Mouse (Mus musculus): ENCODE results near the gene Cyp2u1. TPM values are rescaled to one million over a fixed set of nuclear protein-coding genes. Genes with fewer than 3 reads are reported as not detected.

Gene Cyp2u1
- polyA plus RNA-seq, 1 experiment from 2014 or later = 3.9 TPM

DNA sequence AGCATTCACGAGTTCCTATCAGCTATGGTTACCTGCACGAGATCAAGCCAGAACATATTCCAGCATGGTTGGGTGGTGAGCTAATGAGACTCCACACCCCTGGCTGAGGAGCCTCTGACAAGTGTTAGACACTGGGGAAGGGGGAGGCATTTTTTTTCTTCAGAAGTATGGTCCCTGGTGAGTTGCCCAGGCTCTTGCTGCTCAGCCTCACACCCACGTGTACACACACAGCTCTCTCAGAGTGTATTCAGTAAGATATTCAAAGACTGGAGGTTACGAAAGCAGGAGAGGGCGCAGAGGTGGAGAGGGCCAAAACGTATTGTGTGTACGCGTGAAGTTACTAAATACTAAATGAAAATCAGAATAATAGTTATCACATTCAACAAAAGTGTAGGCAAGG, 37.5 kb downstream of the Cyp2u1 start:
- peaks cover 11% of the 10 kb centered on the region for H3K9me3 ChIP-seq (ENCODE audit: low read length)
- H3K4me2 ChIP-seq (replicated peaks; ENCODE audit: low read depth, low read length) = no peak overlapping the region
- no peak overlapping the region for H3K27ac ChIP-seq (ENCODE audit: low read length)
- H3K9ac ChIP-seq (replicated peaks; ENCODE audit: low read length) = no peak overlapping the region
- H3K36me3 ChIP-seq (ENCODE audit: insufficient read depth, low read length) = peaks cover 22% of the 10 kb centered on the region
- H3K27me3 ChIP-seq (ENCODE audit: insufficient read depth, low read length) = no peaks in the 10 kb centered on the region
- ATAC-seq (ENCODE audit: low FRiP score, low TSS enrichment) = no peak
- H3K4me1 ChIP-seq (ENCODE audit: insufficient read depth, low read length) = peaks cover 32% of the 10 kb centered on the region
- WGBS = 83% methylated on average over 8 of the region's 8 CpGs
- no peak overlapping the region for H3K4me3 ChIP-seq (ENCODE audit: low read length)

DNA sequence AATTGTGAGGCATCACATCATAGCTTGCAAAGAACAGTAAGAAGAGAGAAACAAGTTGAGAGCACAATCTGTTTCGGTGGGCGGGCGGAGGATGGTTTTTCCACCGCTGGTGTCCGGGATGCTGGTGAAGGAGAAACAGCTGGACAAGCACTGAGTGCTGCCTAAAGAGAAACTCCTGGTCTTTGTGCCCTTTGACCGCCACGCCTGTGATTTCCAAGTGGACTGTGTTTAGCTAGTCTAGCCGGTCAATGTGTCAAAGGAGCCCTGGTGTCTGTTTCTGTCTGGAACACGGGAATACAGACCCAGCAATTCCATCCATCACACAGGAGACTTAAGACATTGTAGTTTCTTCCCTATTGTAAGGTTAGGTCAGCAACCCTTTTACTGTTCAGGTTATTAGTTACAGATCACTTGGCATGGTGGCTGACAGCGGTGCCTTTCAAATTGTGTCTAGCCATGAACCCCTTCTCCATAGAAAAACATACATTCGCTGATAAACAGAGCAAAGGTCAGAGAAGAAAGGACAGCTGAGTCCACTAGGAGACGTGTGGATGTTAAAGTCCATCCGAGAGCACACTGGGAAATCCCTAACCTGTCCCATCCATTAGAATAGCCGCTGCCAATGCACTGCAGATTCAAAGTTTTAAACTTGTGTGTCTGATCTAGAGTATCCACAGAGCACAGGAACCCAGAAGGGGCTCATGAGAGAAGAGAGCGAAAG, 39.1 kb downstream of the Cyp2u1 start:
- 46% methylated on average over 15 of the region's 15 CpGs for WGBS
- H3K4me3 ChIP-seq (ENCODE audit: low read length) = no peak overlapping the region
- H3K27ac ChIP-seq (ENCODE audit: low read length) = no peak overlapping the region
- H3K4me1 ChIP-seq (ENCODE audit: insufficient read depth, low read length) = peaks cover 17% of the 10 kb centered on the region
- ATAC-seq (ENCODE audit: low FRiP score, low TSS enrichment) = no peak
- no peaks in the 10 kb centered on the region for H3K27me3 ChIP-seq (ENCODE audit: insufficient read depth, low read length)
- no peak overlapping the region for H3K9ac ChIP-seq (replicated peaks; ENCODE audit: low read length)
- no peak overlapping the region for H3K4me2 ChIP-seq (replicated peaks; ENCODE audit: low read depth, low read length)
- H3K9me3 ChIP-seq (ENCODE audit: low read length) = peaks cover 13% of the 10 kb centered on the region
- H3K36me3 ChIP-seq (ENCODE audit: insufficient read depth, low read length) = peaks cover 22% of the 10 kb centered on the region

DNA sequence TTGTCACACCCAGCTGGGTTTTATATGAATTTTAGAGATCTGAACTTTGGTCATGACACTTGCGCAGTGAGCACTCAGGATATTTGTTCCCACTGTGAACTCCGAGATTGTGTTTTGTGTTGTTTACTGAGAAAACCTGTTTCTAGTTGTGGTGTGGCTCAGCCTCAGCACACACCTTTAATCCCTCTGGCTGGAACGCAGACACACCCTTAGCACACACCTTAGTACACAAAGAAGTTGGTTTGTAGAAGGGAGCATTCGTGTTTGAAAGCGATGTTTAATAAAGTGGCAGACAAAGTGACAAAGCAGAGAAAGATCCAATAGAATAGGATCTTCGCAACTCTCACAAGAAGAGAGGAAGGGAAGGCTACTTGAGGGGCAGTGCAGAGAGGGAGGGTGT, 42.6 kb downstream of the Cyp2u1 start:
- H3K36me3 ChIP-seq (ENCODE audit: insufficient read depth, low read length) = peaks cover 16% of the 10 kb centered on the region
- 90% methylated on average over 6 of the region's 6 CpGs for WGBS
- no peak overlapping the region for H3K4me2 ChIP-seq (replicated peaks; ENCODE audit: low read depth, low read length)
- no peak overlapping the region for H3K27ac ChIP-seq (ENCODE audit: low read length)
- no peak for ATAC-seq (ENCODE audit: low FRiP score, low TSS enrichment)
- peaks cover 7% of the 10 kb centered on the region for H3K4me1 ChIP-seq (ENCODE audit: insufficient read depth, low read length)
- H3K27me3 ChIP-seq (ENCODE audit: insufficient read depth, low read length) = no peaks in the 10 kb centered on the region
- no peak overlapping the region for H3K9ac ChIP-seq (replicated peaks; ENCODE audit: low read length)
- no peak overlapping the region for H3K4me3 ChIP-seq (ENCODE audit: low read length)
- H3K9me3 ChIP-seq (ENCODE audit: low read length) = peaks cover 13% of the 10 kb centered on the region

DNA sequence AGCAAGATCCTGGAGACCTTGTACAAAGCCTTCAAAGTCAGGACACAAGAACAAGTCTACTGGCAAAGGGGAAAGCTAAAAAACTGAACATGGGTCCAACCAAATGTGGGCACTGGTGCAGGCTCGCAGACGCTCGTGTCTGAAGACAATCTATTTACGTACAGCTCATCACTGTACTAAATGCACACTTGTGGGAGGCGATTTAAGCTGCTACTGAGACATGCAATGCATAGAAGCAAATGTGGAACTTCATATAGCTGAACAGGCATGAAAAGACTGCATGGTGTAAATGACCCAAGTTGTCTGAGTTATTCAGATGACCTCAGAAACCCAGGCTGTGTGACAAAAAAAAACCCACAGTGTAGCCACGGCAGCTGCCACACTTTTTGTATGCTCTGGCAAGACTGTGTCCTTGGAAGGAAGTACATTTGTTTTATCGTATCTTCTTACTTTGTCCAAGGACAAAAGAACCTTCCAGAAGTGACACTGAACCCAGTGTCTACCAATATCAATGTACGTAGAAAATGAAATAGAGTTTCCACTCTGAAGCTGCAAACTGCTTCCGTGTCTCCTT, 43.5 kb downstream of the Cyp2u1 start:
- WGBS = 91% methylated on average over 9 of the region's 9 CpGs
- Histone ChIP-seq H3K36me3 (ENCODE audit: insufficient read depth, low read length) (peaks cover 17% of the 10 kb centered on the region), H3K4me2 (replicated peaks; ENCODE audit: low read depth, low read length) (no peak overlapping the region), H3K4me3 (ENCODE audit: low read length) (no peak overlapping the region), H3K27ac (ENCODE audit: low read length) (no peak overlapping the region), H3K27me3 (ENCODE audit: insufficient read depth, low read length) (no peaks in the 10 kb centered on the region), H3K9ac (replicated peaks; ENCODE audit: low read length) (no peak overlapping the region), H3K4me1 (ENCODE audit: insufficient read depth, low read length) (peaks cover 7% of the 10 kb centered on the region), H3K9me3 (ENCODE audit: low read length) (peaks cover 13% of the 10 kb centered on the region)
- no peak for ATAC-seq (ENCODE audit: low FRiP score, low TSS enrichment)

DNA sequence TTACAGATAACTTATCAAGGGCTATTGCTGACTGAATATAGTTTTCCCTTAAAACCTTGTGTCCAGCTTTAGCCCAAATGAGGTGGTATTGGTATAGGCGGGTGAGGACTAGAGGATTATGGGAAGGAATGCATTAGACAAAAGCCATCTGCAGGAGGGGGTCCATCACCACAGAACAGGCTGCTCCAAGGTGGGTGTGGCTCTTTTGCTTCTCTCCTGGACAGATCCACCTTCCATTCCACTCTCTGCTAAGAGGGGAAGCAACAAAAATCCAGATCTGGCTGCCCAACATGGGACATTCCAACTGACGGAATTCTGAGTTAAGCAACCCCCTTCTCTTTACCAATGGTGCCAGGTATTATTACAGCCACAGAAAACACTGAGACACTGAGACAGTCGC, 44.1 kb downstream of the Cyp2u1 start:
- no peak overlapping the region for H3K27ac ChIP-seq (ENCODE audit: low read length)
- H3K4me3 ChIP-seq (ENCODE audit: low read length) = no peak overlapping the region
- H3K36me3 ChIP-seq (ENCODE audit: insufficient read depth, low read length) = peaks cover 21% of the 10 kb centered on the region
- ATAC-seq (ENCODE audit: low FRiP score, low TSS enrichment) = no peak
- H3K9ac ChIP-seq (replicated peaks; ENCODE audit: low read length) = no peak overlapping the region
- peaks cover 2% of the 10 kb centered on the region for H3K4me1 ChIP-seq (ENCODE audit: insufficient read depth, low read length)
- no peaks in the 10 kb centered on the region for H3K27me3 ChIP-seq (ENCODE audit: insufficient read depth, low read length)
- no peak overlapping the region for H3K4me2 ChIP-seq (replicated peaks; ENCODE audit: low read depth, low read length)
- peaks cover 13% of the 10 kb centered on the region for H3K9me3 ChIP-seq (ENCODE audit: low read length)
- WGBS = 79% methylated on average over 3 of the region's 3 CpGs

DNA sequence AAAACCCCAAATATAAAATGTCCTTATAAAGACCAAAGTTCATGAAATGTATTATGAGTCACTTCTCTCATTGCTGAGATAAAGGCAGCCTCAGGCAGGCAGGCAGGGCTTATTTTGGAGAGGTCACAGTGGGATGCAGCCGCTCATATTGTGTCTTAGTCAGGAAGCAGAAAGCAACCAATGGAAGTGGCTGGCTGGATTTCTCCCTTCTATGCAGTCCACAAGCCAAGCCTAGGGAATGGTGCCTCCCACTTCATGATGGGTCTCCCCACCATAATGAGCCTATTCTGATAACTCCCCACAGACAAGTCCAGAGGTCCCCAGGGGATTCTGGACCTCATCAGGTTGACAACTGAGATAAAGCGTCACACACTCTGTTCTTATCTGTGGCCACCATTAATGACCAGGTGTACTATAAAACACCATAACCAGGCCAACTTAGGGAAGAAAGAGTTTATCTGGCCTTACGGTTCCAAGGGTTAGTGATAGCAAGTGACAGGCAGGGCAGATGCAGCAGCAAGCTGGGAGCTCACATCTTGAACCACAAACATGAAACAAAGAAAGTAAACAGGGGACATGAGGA, 47.5 kb downstream of the Cyp2u1 start:
- Histone ChIP-seq H3K4me1 (ENCODE audit: insufficient read depth, low read length) (no peaks in the 10 kb centered on the region), H3K4me2 (replicated peaks; ENCODE audit: low read depth, low read length) (no peak overlapping the region)
- no peak for ATAC-seq (ENCODE audit: low FRiP score, low TSS enrichment)

DNA sequence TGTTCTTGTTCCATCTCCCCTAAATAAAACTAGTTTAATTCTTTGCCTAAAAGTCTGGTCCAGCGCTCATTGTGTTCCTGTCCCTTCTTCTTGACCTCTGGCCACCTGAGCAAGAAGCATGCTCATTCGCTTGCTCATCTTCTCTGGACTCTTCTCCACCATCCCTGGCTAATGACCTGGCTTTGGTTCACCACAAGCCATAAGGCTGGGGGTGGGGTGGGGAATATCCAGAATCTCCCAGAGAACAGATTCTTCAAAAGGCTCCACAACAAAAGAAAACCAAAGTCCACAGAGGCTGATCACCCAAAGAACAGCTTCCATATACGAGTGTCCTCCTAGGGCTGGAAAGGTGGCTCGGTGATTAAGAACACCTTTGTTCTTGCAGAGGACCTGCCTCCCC, 48.0 kb downstream of the Cyp2u1 start:
- 97% methylated on average over 4 of the region's 4 CpGs for WGBS
- H3K4me2 ChIP-seq (replicated peaks; ENCODE audit: low read depth, low read length) = no peak overlapping the region
- no peak for ATAC-seq (ENCODE audit: low FRiP score, low TSS enrichment)
- no peaks in the 10 kb centered on the region for H3K4me1 ChIP-seq (ENCODE audit: insufficient read depth, low read length)
- H3K27me3 ChIP-seq (ENCODE audit: insufficient read depth, low read length) = no peaks in the 10 kb centered on the region
- H3K9me3 ChIP-seq (ENCODE audit: low read length) = peaks cover 5% of the 10 kb centered on the region; the same call in 1 of the 2 replicates
- no peak overlapping the region for H3K27ac ChIP-seq (ENCODE audit: low read length)
- no peak overlapping the region for H3K4me3 ChIP-seq (ENCODE audit: low read length)
- no peak overlapping the region for H3K9ac ChIP-seq (replicated peaks; ENCODE audit: low read length)
- peaks cover 14% of the 10 kb centered on the region for H3K36me3 ChIP-seq (ENCODE audit: insufficient read depth, low read length)

More for the DNA sequence above, 47.5 kb downstream of the Cyp2u1 start:
- H3K27ac ChIP-seq (ENCODE audit: low read length) = no peak overlapping the region
- H3K4me3 ChIP-seq (ENCODE audit: low read length) = no peak overlapping the region
- 95% methylated on average over 3 of the region's 3 CpGs for WGBS
- H3K36me3 ChIP-seq (ENCODE audit: insufficient read depth, low read length) = peaks cover 14% of the 10 kb centered on the region
- no peaks in the 10 kb centered on the region for H3K27me3 ChIP-seq (ENCODE audit: insufficient read depth, low read length)
- peaks cover 7% of the 10 kb centered on the region for H3K9me3 ChIP-seq (ENCODE audit: low read length)
- no peak overlapping the region for H3K9ac ChIP-seq (replicated peaks; ENCODE audit: low read length)

DNA sequence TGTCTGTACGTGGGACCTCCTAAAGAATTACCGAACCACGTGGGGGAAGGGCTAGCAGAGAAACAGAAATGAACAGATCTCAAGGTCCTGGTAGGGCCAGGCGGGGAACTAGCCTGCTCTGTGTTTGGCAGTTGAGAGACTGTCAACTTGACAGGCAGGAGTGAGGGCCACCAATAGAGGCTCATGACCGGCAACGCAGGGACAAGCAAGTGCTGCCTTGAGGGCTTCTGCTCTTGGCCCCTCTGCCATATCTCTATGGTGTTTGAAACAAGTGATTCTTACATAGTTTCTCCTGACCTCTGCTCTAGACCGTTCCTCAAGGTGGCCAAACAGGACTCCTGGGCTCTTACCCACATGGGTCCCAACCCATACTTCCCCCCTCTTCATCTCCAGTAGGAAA, 51.4 kb downstream of the Cyp2u1 start:
- H3K9ac ChIP-seq (replicated peaks; ENCODE audit: low read length) = no peak overlapping the region
- H3K36me3 ChIP-seq (ENCODE audit: insufficient read depth, low read length) = peaks cover 32% of the 10 kb centered on the region
- H3K4me3 ChIP-seq (ENCODE audit: low read length) = no peak overlapping the region
- no peaks in the 10 kb centered on the region for H3K4me1 ChIP-seq (ENCODE audit: insufficient read depth, low read length)
- 91% methylated on average over 7 of the region's 7 CpGs for WGBS
- ATAC-seq (ENCODE audit: low FRiP score, low TSS enrichment) = no peak
- H3K4me2 ChIP-seq (replicated peaks; ENCODE audit: low read depth, low read length) = no peak overlapping the region
- peaks cover 5% of the 10 kb centered on the region; the same call in 1 of the 2 replicates for H3K9me3 ChIP-seq (ENCODE audit: low read length)
- H3K27ac ChIP-seq (ENCODE audit: low read length) = no peak overlapping the region
- H3K27me3 ChIP-seq (ENCODE audit: insufficient read depth, low read length) = no peaks in the 10 kb centered on the region

DNA sequence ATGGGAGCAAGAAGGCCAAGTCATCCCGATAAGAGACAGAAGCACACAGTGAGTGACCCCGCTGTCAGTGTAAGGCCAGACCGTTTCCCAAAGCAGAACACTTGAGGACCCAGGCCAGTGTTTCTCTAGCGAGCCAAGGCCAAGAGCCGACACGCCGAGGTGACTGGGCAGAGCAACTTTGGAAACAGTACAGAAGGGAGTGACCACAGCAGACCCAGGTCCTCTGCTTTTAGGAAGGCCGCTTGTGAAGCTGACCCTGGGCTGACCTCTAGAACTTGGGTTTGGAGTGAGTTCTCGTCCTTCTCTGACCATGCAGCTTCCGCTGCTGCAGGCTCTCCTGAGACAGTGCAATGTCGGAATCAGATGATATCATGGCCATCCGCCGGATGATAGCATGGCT, 52.0 kb downstream of the Cyp2u1 start:
- Histone ChIP-seq H3K9ac (replicated peaks; ENCODE audit: low read length) (no peak overlapping the region), H3K27ac (ENCODE audit: low read length) (no peak overlapping the region), H3K36me3 (ENCODE audit: insufficient read depth, low read length) (peaks cover 32% of the 10 kb centered on the region), H3K9me3 (ENCODE audit: low read length) (peaks cover 5% of the 10 kb centered on the region; the same call in 1 of the 2 replicates), H3K27me3 (ENCODE audit: insufficient read depth, low read length) (no peaks in the 10 kb centered on the region), H3K4me1 (ENCODE audit: insufficient read depth, low read length) (no peaks in the 10 kb centered on the region), H3K4me2 (replicated peaks; ENCODE audit: low read depth, low read length) (no peak overlapping the region), H3K4me3 (ENCODE audit: low read length) (no peak overlapping the region)
- 85% methylated on average over 13 of the region's 13 CpGs for WGBS
- ATAC-seq (ENCODE audit: low FRiP score, low TSS enrichment) = no peak

DNA sequence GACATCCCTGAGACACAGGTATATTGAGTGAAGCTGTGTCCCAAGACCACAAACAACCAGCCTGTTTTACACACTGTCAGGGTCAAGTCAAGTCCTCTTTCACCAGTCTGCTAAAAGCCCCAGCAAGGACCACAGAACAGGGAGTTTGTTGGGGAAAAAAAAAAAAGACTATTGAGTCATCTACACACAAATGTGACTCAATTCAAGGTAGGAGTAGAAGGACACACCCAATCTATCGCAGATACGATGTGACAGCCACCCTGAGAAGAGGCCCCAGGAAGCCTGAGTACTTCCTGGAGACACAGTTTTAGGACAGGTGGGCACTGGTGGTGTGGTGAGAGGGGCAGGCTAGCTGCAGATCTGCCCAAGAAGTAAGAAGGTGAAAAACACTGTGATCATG, 52.7 kb downstream of the Cyp2u1 start:
- no peaks in the 10 kb centered on the region for H3K27me3 ChIP-seq (ENCODE audit: insufficient read depth, low read length)
- H3K4me2 ChIP-seq (replicated peaks; ENCODE audit: low read depth, low read length) = no peak overlapping the region
- no peak overlapping the region for H3K4me3 ChIP-seq (ENCODE audit: low read length)
- H3K27ac ChIP-seq (ENCODE audit: low read length) = no peak overlapping the region
- WGBS = 77% methylated on average over 2 of the region's 2 CpGs
- no peaks in the 10 kb centered on the region for H3K4me1 ChIP-seq (ENCODE audit: insufficient read depth, low read length)
- ATAC-seq (ENCODE audit: low FRiP score, low TSS enrichment) = no peak
- H3K9me3 ChIP-seq (ENCODE audit: low read length) = peaks cover 5% of the 10 kb centered on the region; the same call in 1 of the 2 replicates
- peaks cover 32% of the 10 kb centered on the region for H3K36me3 ChIP-seq (ENCODE audit: insufficient read depth, low read length)
- no peak overlapping the region for H3K9ac ChIP-seq (replicated peaks; ENCODE audit: low read length)
